Mouse (Mus musculus): ENCODE data around the gene Slc25a13. TPM values are rescaled to one million over a fixed set of nuclear protein-coding genes. Genes with fewer than 3 reads are reported as not detected.
A peak's percentile ranks its signal among the peaks of the same experiment; 100 is the strongest.

Gene Slc25a13
- 160 and 167 TPM in 2 replicates for polyA plus RNA-seq (2015; fragmentation: Nextera tagmentation; extraction: Ambion mirVana)

GRCm38 (mm10) chr6:6216507-6217285 lies at the start of gene Slc25a13:
TSS of gene Slc25a13 (minus strand) at chr6:6217173.
- ATAC-seq (peak; percentile 86), DNase-seq (peak; percentile 87)
- H3K9me3 ChIP-seq (ENCODE audit: low read length): no peaks in the 10 kb centered on the region
- peak within 1 kb of the TSS; percentile 98 for H3K27ac ChIP-seq (ENCODE audit: low read depth)
- H3K4me3 ChIP-seq (ENCODE audit: low read depth, low read length): peak within 1 kb of the TSS; percentile 76
- peak within 1 kb of the TSS; percentile 89 for H3K4me2 ChIP-seq (ENCODE audit: low read depth, low read length)
- no peaks in the 10 kb centered on the region for H3K36me3 ChIP-seq (replicated peaks; ENCODE audit: insufficient read depth, low read length)
- no peaks in the 10 kb centered on the region for H3K27me3 ChIP-seq (ENCODE audit: insufficient read depth, low read length)
- peak within 1 kb of the TSS; percentile 95 for H3K9ac ChIP-seq (replicated peaks)
- WGBS (ENCODE audit: insufficient replicate concordance): under 1% methylated on average over 50 of the region's 51 CpGs
- peaks cover 16% of the 10 kb centered on the region; the same call in 1 of the 2 replicates for H3K4me1 ChIP-seq (ENCODE audit: insufficient read depth)
- TF ChIP-seq EP300 (IDR thresholded peaks at IDR 0.05; ENCODE audit: low read depth) (no peak), CTCF (IDR thresholded peaks at IDR 0.05; ENCODE audit: low read depth) (no peak)

DNA sequence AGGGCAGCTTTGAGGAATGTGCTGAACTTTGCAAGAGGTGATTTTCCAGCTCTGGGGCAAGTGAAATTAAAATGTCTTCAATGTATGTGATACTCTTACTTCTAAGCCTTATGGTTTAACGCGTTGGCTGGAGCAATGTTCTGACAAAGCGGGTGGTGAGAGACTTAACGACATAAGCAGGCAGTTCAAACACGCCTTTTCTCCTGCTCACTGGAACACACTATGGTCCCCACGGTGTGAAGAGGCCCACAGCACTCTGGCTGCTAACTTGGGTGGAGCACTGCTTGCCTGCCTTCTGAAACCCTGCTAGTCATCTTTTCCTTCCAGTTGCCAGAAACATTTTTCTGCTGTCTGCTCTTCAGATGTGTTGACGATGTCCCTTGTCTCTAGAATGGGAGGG lies 48.8 kb upstream of the Slc25a13 start:
- H3K4me1 ChIP-seq (ENCODE audit: insufficient read depth): no peaks in the 10 kb centered on the region
- TF ChIP-seq EP300 (IDR thresholded peaks at IDR 0.05; ENCODE audit: low read depth) (no peak), CTCF (IDR thresholded peaks at IDR 0.05; ENCODE audit: low read depth) (no peak)
- H3K27me3 ChIP-seq (ENCODE audit: insufficient read depth, low read length): no peaks in the 10 kb centered on the region
- no peak for ATAC-seq
- H3K4me3 ChIP-seq (ENCODE audit: low read depth, low read length): no peak overlapping the region
- 82% methylated on average over 7 of the region's 7 CpGs for WGBS (ENCODE audit: insufficient replicate concordance)
- H3K9ac ChIP-seq (replicated peaks): no peak overlapping the region
- H3K9me3 ChIP-seq (ENCODE audit: low read length): no peaks in the 10 kb centered on the region
- no peak for DNase-seq
- no peak overlapping the region for H3K27ac ChIP-seq (ENCODE audit: low read depth)
- H3K4me2 ChIP-seq (ENCODE audit: low read depth, low read length): no peak overlapping the region
- H3K36me3 ChIP-seq (replicated peaks; ENCODE audit: insufficient read depth, low read length): no peaks in the 10 kb centered on the region

GRCm38 (mm10) chr6:6263293-6263911 lies 46.4 kb upstream of the Slc25a13 start:
- H3K4me1 ChIP-seq (ENCODE audit: insufficient read depth): no peaks in the 10 kb centered on the region
- no peak for ATAC-seq
- DNase-seq: no peak

GRCm38 (mm10) chr6:6260917-6261316 lies 43.9 kb upstream of the Slc25a13 start:
- Histone ChIP-seq H3K27ac (ENCODE audit: low read depth) (no peak overlapping the region), H3K9me3 (ENCODE audit: low read length) (no peaks in the 10 kb centered on the region), H3K4me2 (ENCODE audit: low read depth, low read length) (no peak overlapping the region), H3K36me3 (replicated peaks; ENCODE audit: insufficient read depth, low read length) (no peaks in the 10 kb centered on the region), H3K4me3 (ENCODE audit: low read depth, low read length) (no peak overlapping the region), H3K9ac (replicated peaks) (no peak overlapping the region), H3K27me3 (ENCODE audit: insufficient read depth, low read length) (no peaks in the 10 kb centered on the region), H3K4me1 (ENCODE audit: insufficient read depth) (no peaks in the 10 kb centered on the region)
- DNase-seq (no peak), ATAC-seq (no peak)
- TF ChIP-seq EP300 (IDR thresholded peaks at IDR 0.05; ENCODE audit: low read depth) (no peak), CTCF (IDR thresholded peaks at IDR 0.05; ENCODE audit: low read depth) (no peak)
- 70% methylated on average over 4 of the region's 4 CpGs for WGBS (ENCODE audit: insufficient replicate concordance)

More at GRCm38 (mm10) chr6:6263293-6263911, 46.4 kb upstream of the Slc25a13 start:
- no peak overlapping the region for H3K27ac ChIP-seq (ENCODE audit: low read depth)
- no peaks in the 10 kb centered on the region for H3K27me3 ChIP-seq (ENCODE audit: insufficient read depth, low read length)
- no peak for TF ChIP-seq EP300 (IDR thresholded peaks at IDR 0.05; ENCODE audit: low read depth)
- no peak for TF ChIP-seq CTCF (IDR thresholded peaks at IDR 0.05; ENCODE audit: low read depth)
- H3K4me2 ChIP-seq (ENCODE audit: low read depth, low read length): no peak overlapping the region
- no peak overlapping the region for H3K9ac ChIP-seq (replicated peaks)
- no peaks in the 10 kb centered on the region for H3K36me3 ChIP-seq (replicated peaks; ENCODE audit: insufficient read depth, low read length)
- no peak overlapping the region for H3K4me3 ChIP-seq (ENCODE audit: low read depth, low read length)
- no peaks in the 10 kb centered on the region for H3K9me3 ChIP-seq (ENCODE audit: low read length)
- 43% methylated on average over 4 of the region's 4 CpGs for WGBS (ENCODE audit: insufficient replicate concordance)

- no peaks in the 10 kb centered on the region for H3K36me3 ChIP-seq (replicated peaks; ENCODE audit: insufficient read depth, low read length)
- H3K4me1 ChIP-seq (ENCODE audit: insufficient read depth): no peaks in the 10 kb centered on the region; the same call in 1 of the 2 replicates
- H3K4me3 ChIP-seq (ENCODE audit: low read depth, low read length): no peak overlapping the region
- H3K9ac ChIP-seq (replicated peaks): no peak overlapping the region
- 48% methylated on average over 7 of the region's 7 CpGs for WGBS (ENCODE audit: insufficient replicate concordance)
- H3K27me3 ChIP-seq (ENCODE audit: insufficient read depth, low read length): no peaks in the 10 kb centered on the region
- H3K9me3 ChIP-seq (ENCODE audit: low read length): no peaks in the 10 kb centered on the region
- DNase-seq (peak; percentile 20), ATAC-seq (peak; percentile 85)
- peak overlapping the region; percentile 35 for H3K27ac ChIP-seq (ENCODE audit: low read depth)
- no peak overlapping the region for H3K4me2 ChIP-seq (ENCODE audit: low read depth, low read length)
- TF ChIP-seq EP300 (IDR thresholded peaks at IDR 0.05; ENCODE audit: low read depth): no peak; the same call in 1 of the 2 replicates
- no peak for TF ChIP-seq CTCF (IDR thresholded peaks at IDR 0.05; ENCODE audit: low read depth)
Observed at GRCm38 (mm10) chr6:6248500-6248899, 31.5 kb upstream of the Slc25a13 start.

DNA sequence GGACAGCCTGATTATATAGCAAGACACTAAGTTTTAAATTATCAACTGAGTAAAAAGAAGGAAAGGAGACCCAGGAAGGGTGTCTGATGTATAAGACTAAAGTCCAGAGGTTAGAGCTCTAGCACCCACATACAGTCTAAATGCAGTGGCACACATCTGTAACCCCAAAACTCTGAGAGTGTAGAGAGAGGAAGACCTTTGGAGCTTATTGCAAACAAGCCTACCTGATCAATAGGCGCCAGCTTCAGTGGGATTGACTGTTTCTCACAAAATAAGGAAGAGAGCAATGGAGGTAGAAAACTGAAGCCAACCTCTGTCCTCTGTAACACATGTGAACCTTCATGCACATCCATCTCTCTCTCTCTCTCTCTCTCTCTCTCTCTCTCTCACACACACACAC lies 26.9 kb upstream of the Slc25a13 start:
- Histone ChIP-seq H3K27me3 (ENCODE audit: insufficient read depth, low read length) (no peaks in the 10 kb centered on the region), H3K27ac (ENCODE audit: low read depth) (peak overlapping the region; percentile 57; the same call in 1 of the 2 replicates), H3K9ac (replicated peaks) (no peak overlapping the region), H3K4me1 (ENCODE audit: insufficient read depth) (no peaks in the 10 kb centered on the region; the same call in 1 of the 2 replicates), H3K36me3 (replicated peaks; ENCODE audit: insufficient read depth, low read length) (no peaks in the 10 kb centered on the region), H3K4me3 (ENCODE audit: low read depth, low read length) (no peak overlapping the region), H3K4me2 (ENCODE audit: low read depth, low read length) (no peak overlapping the region), H3K9me3 (ENCODE audit: low read length) (no peaks in the 10 kb centered on the region)
- TF ChIP-seq CTCF (IDR thresholded peaks at IDR 0.05; ENCODE audit: low read depth) (no peak), EP300 (IDR thresholded peaks at IDR 0.05; ENCODE audit: low read depth) (no peak)
- 39% methylated on average over 1 of the region's 1 CpGs for WGBS (ENCODE audit: insufficient replicate concordance)
- ATAC-seq (peak; percentile 54; the same call in 1 of the 2 replicates), DNase-seq (no peak)
